Mouse (Mus musculus) midbrain, embryonic 10.5 days (tissue): Measurements from ENCODE around the gene Hoxb6. TPM values are rescaled to one million over a fixed set of nuclear protein-coding genes. Genes with fewer than 3 reads are reported as not detected.

ENCODE experiments used
- DNase-seq: peaks from one replicate; pipeline ENCODE4 v3.0.0-alpha.2; 2017; ENCODE audit warnings: low spot score
- H3K27ac ChIP-seq: fragments of 300-500 bp; sonication (generic); replicated peaks from 2 replicates; pipeline ENCODE4 v1.5.1; 2016; ENCODE audit warnings: mild to moderate bottlenecking
- H3K27me3 ChIP-seq: fragments of 300-500 bp; sonication (generic); 2 replicates; pipeline ENCODE4 v1.6.1; 2016; ENCODE audit warnings: low read depth, mild to moderate bottlenecking; ENCODE audit not compliant: poor library complexity, severe bottlenecking
- H3K36me3 ChIP-seq: fragments of 300-500 bp; sonication (generic); 2 replicates; pipeline ENCODE4 v1.6.1; 2016; ENCODE audit warnings: mild to moderate bottlenecking, moderate library complexity
- H3K4me1 ChIP-seq: fragments of 300-500 bp; sonication (generic); 2 replicates; pipeline ENCODE4 v1.6.1; 2016
- H3K4me3 ChIP-seq: fragments of 300-500 bp; sonication (generic); 2 replicates; pipeline ENCODE4 v1.5.1; 2016; ENCODE audit warnings: mild to moderate bottlenecking, moderate library complexity
- H3K9me3 ChIP-seq: fragments of 300-500 bp; sonication (generic); replicated peaks from 2 replicates; pipeline ENCODE4 v1.6.1; 2016; ENCODE audit warnings: mild to moderate bottlenecking
- WGBS: fragments of 180-500 bp; shearing (Covaris S2); methylation state at CpG from one replicate; pipeline ENCODE4 v1.1.7; 2016; 5-methylcytosine and 5-hydroxymethylcytosine counted together
- polyA plus RNA-seq: library from polyadenylated mRNA; unstranded; fragments of >200 nt; fragmentation: Nextera tagmentation; extraction: Ambion mirVana; gene quantifications from 2 replicates; pipeline ENCODE4 v1.2.1, GENCODE M21; 2016

Hoxb6 gene
- polyA plus RNA-seq, 1 experiment from 2014 or later, result not detected

- peaks cover 100% of the 10 kb centered on the region for H3K27me3 ChIP-seq
- H3K36me3 ChIP-seq, result no peaks in the 10 kb centered on the region
- H3K27ac ChIP-seq, result no peak overlapping the region
- H3K9me3 ChIP-seq, result no peaks in the 10 kb centered on the region
- H3K4me1 ChIP-seq, result no peaks in the 10 kb centered on the region
- no peak for DNase-seq
- no peak overlapping the region for H3K4me3 ChIP-seq
- under 1% methylated on average over 22 of the region's 22 CpGs for WGBS
These were observed 1.1 kb downstream of the Hoxb6 start for GRCm38 (mm10) chr11:96293302-96293921.

- H3K27me3 ChIP-seq, result peaks cover 100% of the 10 kb centered on the region
- H3K4me3 ChIP-seq, result no peak overlapping the region
- H3K9me3 ChIP-seq, result no peaks in the 10 kb centered on the region
- no peaks in the 10 kb centered on the region for H3K36me3 ChIP-seq
- peaks cover 4% of the 10 kb centered on the region for H3K4me1 ChIP-seq
- no peak overlapping the region for H3K27ac ChIP-seq
- DNase-seq, result peak; percentile 82
- 1% methylated on average over 32 of the region's 32 CpGs for WGBS
These were observed 2.2 kb downstream of the Hoxb6 start for GRCm38 (mm10) chr11:96294245-96295091.

- Histone ChIP-seq H3K27ac (no peak overlapping the region), H3K36me3 (no peaks in the 10 kb centered on the region), H3K9me3 (no peaks in the 10 kb centered on the region), H3K27me3 (peaks cover 100% of the 10 kb centered on the region), H3K4me1 (peaks cover 5% of the 10 kb centered on the region), H3K4me3 (no peak overlapping the region)
- DNase-seq, result no peak
- 1% methylated on average over 30 of the region's 30 CpGs for WGBS
These were observed 3.0 kb downstream of the Hoxb6 start for GRCm38 (mm10) chr11:96295092-96295835.

- no peak for DNase-seq
- Histone ChIP-seq H3K27ac (no peak overlapping the region), H3K27me3 (peaks cover 100% of the 10 kb centered on the region), H3K4me3 (no peak overlapping the region), H3K36me3 (no peaks in the 10 kb centered on the region), H3K4me1 (peaks cover 9% of the 10 kb centered on the region), H3K9me3 (no peaks in the 10 kb centered on the region)
- WGBS, result 3% methylated on average over 2 of the region's 2 CpGs
These were observed 4.7 kb downstream of the Hoxb6 start for GRCm38 (mm10) chr11:96296997-96297396.

GRCm38 (mm10) chr11:96297428-96297827 is 5.2 kb downstream of the Hoxb6 start:
- no peaks in the 10 kb centered on the region for H3K36me3 ChIP-seq
- no peak overlapping the region for H3K27ac ChIP-seq
- 1% methylated on average over 3 of the region's 3 CpGs for WGBS
- no peaks in the 10 kb centered on the region for H3K9me3 ChIP-seq
- peaks cover 100% of the 10 kb centered on the region for H3K27me3 ChIP-seq
- H3K4me1 ChIP-seq, result peaks cover 9% of the 10 kb centered on the region
- DNase-seq, result no peak
- no peak overlapping the region for H3K4me3 ChIP-seq

GRCm38 (mm10) chr11:96297968-96298635 is 5.8 kb downstream of the Hoxb6 start:
- Histone ChIP-seq H3K4me1 (peaks cover 9% of the 10 kb centered on the region), H3K27me3 (peaks cover 100% of the 10 kb centered on the region), H3K9me3 (no peaks in the 10 kb centered on the region), H3K36me3 (no peaks in the 10 kb centered on the region), H3K27ac (no peak overlapping the region), H3K4me3 (no peak overlapping the region)
- no peak for DNase-seq
- WGBS, result 2% methylated on average over 11 of the region's 11 CpGs

- Histone ChIP-seq H3K27me3 (peaks cover 100% of the 10 kb centered on the region), H3K4me3 (no peak overlapping the region), H3K9me3 (no peaks in the 10 kb centered on the region), H3K36me3 (no peaks in the 10 kb centered on the region), H3K4me1 (peaks cover 17% of the 10 kb centered on the region), H3K27ac (no peak overlapping the region)
- under 1% methylated on average over 66 of the region's 66 CpGs for WGBS
- DNase-seq, result no peak
These were observed 6.8 kb downstream of the Hoxb6 start for GRCm38 (mm10) chr11:96298895-96299667.

- H3K4me1 ChIP-seq, result peaks cover 17% of the 10 kb centered on the region
- WGBS, result 1% methylated on average over 9 of the region's 9 CpGs
- H3K36me3 ChIP-seq, result no peaks in the 10 kb centered on the region
- H3K9me3 ChIP-seq, result no peaks in the 10 kb centered on the region
- no peak for DNase-seq
- H3K4me3 ChIP-seq, result no peak overlapping the region
- peaks cover 100% of the 10 kb centered on the region for H3K27me3 ChIP-seq
- no peak overlapping the region for H3K27ac ChIP-seq
These were observed 7.5 kb downstream of the Hoxb6 start for GRCm38 (mm10) chr11:96299781-96300180.

GRCm38 (mm10) chr11:96300354-96301063 is 8.2 kb downstream of the Hoxb6 start:
- Histone ChIP-seq H3K27me3 (peaks cover 100% of the 10 kb centered on the region), H3K4me1 (peaks cover 17% of the 10 kb centered on the region), H3K36me3 (no peaks in the 10 kb centered on the region), H3K9me3 (no peaks in the 10 kb centered on the region), H3K27ac (no peak overlapping the region), H3K4me3 (no peak overlapping the region)
- WGBS, result under 1% methylated on average over 35 of the region's 35 CpGs
- no peak for DNase-seq

GRCm38 (mm10) chr11:96301064-96301431 is 8.8 kb downstream of the Hoxb6 start:
- Histone ChIP-seq H3K9me3 (no peaks in the 10 kb centered on the region), H3K4me1 (peaks cover 17% of the 10 kb centered on the region), H3K4me3 (no peak overlapping the region), H3K27ac (no peak overlapping the region), H3K36me3 (no peaks in the 10 kb centered on the region), H3K27me3 (peaks cover 100% of the 10 kb centered on the region)
- no peak for DNase-seq
- 4% methylated on average over 10 of the region's 10 CpGs for WGBS

GRCm38 (mm10) chr11:96301837-96302236 is 9.6 kb downstream of the Hoxb6 start:
- Histone ChIP-seq H3K4me3 (no peak overlapping the region), H3K9me3 (no peaks in the 10 kb centered on the region), H3K4me1 (peaks cover 17% of the 10 kb centered on the region), H3K36me3 (no peaks in the 10 kb centered on the region), H3K27me3 (peaks cover 100% of the 10 kb centered on the region), H3K27ac (no peak overlapping the region)
- under 1% methylated on average over 15 of the region's 15 CpGs for WGBS
- DNase-seq, result no peak
